Mouse (Mus musculus): ENCODE data around the gene Lef1. TPM values are rescaled to one million over a fixed set of nuclear protein-coding genes. Genes with fewer than 3 reads are reported as not detected.

Gene Lef1
- polyA plus RNA-seq, 1 experiment from 2014 or later: 5.6 TPM

- no peaks in the 10 kb centered on the region for H3K27me3 ChIP-seq (ENCODE audit: control insufficient read depth, insufficient read depth, low read length)
- 30% methylated on average over 4 of the region's 4 CpGs for WGBS
Measured at GRCm38 (mm10) chr3:131141546-131141945, 31.3 kb downstream of the Lef1 start.

GRCm38 (mm10) chr3:131144250-131144649 lies 34.0 kb downstream of the Lef1 start:
- Histone ChIP-seq H3K9me3 (ENCODE audit: control insufficient read depth, low read length) (no peaks in the 10 kb centered on the region), H3K4me3 (ENCODE audit: control insufficient read depth in 1 of 2, insufficient read depth in 1 of 2, low read depth in 1 of 2, low read length in 2 of 2) (no peak overlapping the region), H3K4me1 (ENCODE audit: control insufficient read depth in 2 of 2, insufficient read depth in 2 of 2, low read length in 2 of 2) (peaks cover 7 to 8% of the 10 kb centered on the region in 2 experiments), H3K27me3 (ENCODE audit: control insufficient read depth, insufficient read depth, low read length) (no peaks in the 10 kb centered on the region), H3K4me2 (ENCODE audit: low read length) (no peak overlapping the region), H3K9ac (ENCODE audit: low read length) (no peak overlapping the region), H3K36me3 (ENCODE audit: control insufficient read depth, insufficient read depth, low read length) (no peaks in the 10 kb centered on the region), H3K27ac (replicated peaks in 1 of 2; ENCODE audit: control insufficient read depth in 1 of 2, insufficient read depth in 1 of 2, low read depth in 2 of 2, low read length in 2 of 2) (no peak overlapping the region)
- ATAC-seq (ENCODE audit: insufficient number of reproducible peaks, insufficient read depth, low FRiP score, low read depth): no peak
- WGBS: 75% methylated on average over 2 of the region's 2 CpGs

More at GRCm38 (mm10) chr3:131141546-131141945, 31.3 kb downstream of the Lef1 start:
- no peaks in the 10 kb centered on the region for H3K9me3 ChIP-seq (ENCODE audit: control insufficient read depth, low read length)
- peaks cover 20 to 30% of the 10 kb centered on the region in 2 experiments for H3K4me1 ChIP-seq (ENCODE audit: control insufficient read depth in 2 of 2, insufficient read depth in 2 of 2, low read length in 2 of 2)
- H3K4me2 ChIP-seq (ENCODE audit: low read length): no peak overlapping the region
- H3K9ac ChIP-seq (ENCODE audit: low read length): no peak overlapping the region
- ATAC-seq (ENCODE audit: insufficient number of reproducible peaks, insufficient read depth, low FRiP score, low read depth): no peak
- no peaks in the 10 kb centered on the region for H3K36me3 ChIP-seq (ENCODE audit: control insufficient read depth, insufficient read depth, low read length)
- H3K4me3 ChIP-seq (ENCODE audit: control insufficient read depth in 1 of 2, insufficient read depth in 1 of 2, low read depth in 1 of 2, low read length in 2 of 2): no peak overlapping the region
- no peak overlapping the region for H3K27ac ChIP-seq (replicated peaks in 1 of 2; ENCODE audit: control insufficient read depth in 1 of 2, insufficient read depth in 1 of 2, low read depth in 2 of 2, low read length in 2 of 2)

- no peaks in the 10 kb centered on the region for H3K36me3 ChIP-seq (ENCODE audit: control insufficient read depth, insufficient read depth, low read length)
- WGBS: 89% methylated on average over 4 of the region's 4 CpGs
- no peak overlapping the region for H3K4me2 ChIP-seq (ENCODE audit: low read length)
- H3K4me1 ChIP-seq (ENCODE audit: control insufficient read depth in 2 of 2, insufficient read depth in 2 of 2, low read length in 2 of 2): peaks cover 6% of the 10 kb centered on the region in 2 experiments; a peak in 3 of 4 replicates
- H3K9me3 ChIP-seq (ENCODE audit: control insufficient read depth, low read length): no peaks in the 10 kb centered on the region
- H3K27ac ChIP-seq (replicated peaks in 1 of 2; ENCODE audit: control insufficient read depth in 1 of 2, insufficient read depth in 1 of 2, low read depth in 2 of 2, low read length in 2 of 2): no peak overlapping the region
- no peak for ATAC-seq (ENCODE audit: insufficient number of reproducible peaks, insufficient read depth, low FRiP score, low read depth)
- H3K4me3 ChIP-seq (ENCODE audit: control insufficient read depth in 1 of 2, insufficient read depth in 1 of 2, low read depth in 1 of 2, low read length in 2 of 2): no peak overlapping the region
- no peak overlapping the region for H3K9ac ChIP-seq (ENCODE audit: low read length)
- H3K27me3 ChIP-seq (ENCODE audit: control insufficient read depth, insufficient read depth, low read length): no peaks in the 10 kb centered on the region
Measured at GRCm38 (mm10) chr3:131152921-131153320, 42.6 kb downstream of the Lef1 start.

- WGBS: 85% methylated on average over 4 of the region's 4 CpGs
- no peak overlapping the region for H3K9ac ChIP-seq (ENCODE audit: low read length)
Measured at GRCm38 (mm10) chr3:131153896-131154295, 43.6 kb downstream of the Lef1 start.

GRCm38 (mm10) chr3:131154576-131154975 lies 44.3 kb downstream of the Lef1 start:
- WGBS: 96% methylated on average over 9 of the region's 9 CpGs

More at GRCm38 (mm10) chr3:131153896-131154295, 43.6 kb downstream of the Lef1 start:
- H3K9me3 ChIP-seq (ENCODE audit: control insufficient read depth, low read length): no peaks in the 10 kb centered on the region
- no peaks in the 10 kb centered on the region for H3K36me3 ChIP-seq (ENCODE audit: control insufficient read depth, insufficient read depth, low read length)
- no peak overlapping the region for H3K4me2 ChIP-seq (ENCODE audit: low read length)
- H3K27ac ChIP-seq (replicated peaks in 1 of 2; ENCODE audit: control insufficient read depth in 1 of 2, insufficient read depth in 1 of 2, low read depth in 2 of 2, low read length in 2 of 2): no peak overlapping the region
- ATAC-seq (ENCODE audit: insufficient number of reproducible peaks, insufficient read depth, low FRiP score, low read depth): no peak
- no peak overlapping the region for H3K4me3 ChIP-seq (ENCODE audit: control insufficient read depth in 1 of 2, insufficient read depth in 1 of 2, low read depth in 1 of 2, low read length in 2 of 2)
- peaks cover 6% of the 10 kb centered on the region in 2 experiments; a peak in 3 of 4 replicates for H3K4me1 ChIP-seq (ENCODE audit: control insufficient read depth in 2 of 2, insufficient read depth in 2 of 2, low read length in 2 of 2)
- H3K27me3 ChIP-seq (ENCODE audit: control insufficient read depth, insufficient read depth, low read length): no peaks in the 10 kb centered on the region

GRCm38 (mm10) chr3:131155066-131155465 lies 44.8 kb downstream of the Lef1 start:
- Histone ChIP-seq H3K36me3 (ENCODE audit: control insufficient read depth, insufficient read depth, low read length) (no peaks in the 10 kb centered on the region), H3K9me3 (ENCODE audit: control insufficient read depth, low read length) (no peaks in the 10 kb centered on the region), H3K4me3 (ENCODE audit: control insufficient read depth in 1 of 2, insufficient read depth in 1 of 2, low read depth in 1 of 2, low read length in 2 of 2) (no peak overlapping the region), H3K9ac (ENCODE audit: low read length) (no peak overlapping the region), H3K4me2 (ENCODE audit: low read length) (no peak overlapping the region), H3K27me3 (ENCODE audit: control insufficient read depth, insufficient read depth, low read length) (no peaks in the 10 kb centered on the region), H3K4me1 (ENCODE audit: control insufficient read depth in 2 of 2, insufficient read depth in 2 of 2, low read length in 2 of 2) (peaks cover 6% of the 10 kb centered on the region in 2 experiments; a peak in 3 of 4 replicates), H3K27ac (replicated peaks in 1 of 2; ENCODE audit: control insufficient read depth in 1 of 2, insufficient read depth in 1 of 2, low read depth in 2 of 2, low read length in 2 of 2) (no peak overlapping the region)
- WGBS: 62% methylated on average over 7 of the region's 7 CpGs
- no peak for ATAC-seq (ENCODE audit: insufficient number of reproducible peaks, insufficient read depth, low FRiP score, low read depth)

More at GRCm38 (mm10) chr3:131154576-131154975, 44.3 kb downstream of the Lef1 start:
- no peak overlapping the region for H3K27ac ChIP-seq (replicated peaks in 1 of 2; ENCODE audit: control insufficient read depth in 1 of 2, insufficient read depth in 1 of 2, low read depth in 2 of 2, low read length in 2 of 2)
- no peak overlapping the region for H3K4me2 ChIP-seq (ENCODE audit: low read length)
- H3K27me3 ChIP-seq (ENCODE audit: control insufficient read depth, insufficient read depth, low read length): no peaks in the 10 kb centered on the region
- no peak overlapping the region for H3K4me3 ChIP-seq (ENCODE audit: control insufficient read depth in 1 of 2, insufficient read depth in 1 of 2, low read depth in 1 of 2, low read length in 2 of 2)
- no peak for ATAC-seq (ENCODE audit: insufficient number of reproducible peaks, insufficient read depth, low FRiP score, low read depth)
- no peaks in the 10 kb centered on the region for H3K9me3 ChIP-seq (ENCODE audit: control insufficient read depth, low read length)
- H3K4me1 ChIP-seq (ENCODE audit: control insufficient read depth in 2 of 2, insufficient read depth in 2 of 2, low read length in 2 of 2): peaks cover 6% of the 10 kb centered on the region in 2 experiments; a peak in 3 of 4 replicates
- H3K9ac ChIP-seq (ENCODE audit: low read length): no peak overlapping the region
- H3K36me3 ChIP-seq (ENCODE audit: control insufficient read depth, insufficient read depth, low read length): no peaks in the 10 kb centered on the region

DNA sequence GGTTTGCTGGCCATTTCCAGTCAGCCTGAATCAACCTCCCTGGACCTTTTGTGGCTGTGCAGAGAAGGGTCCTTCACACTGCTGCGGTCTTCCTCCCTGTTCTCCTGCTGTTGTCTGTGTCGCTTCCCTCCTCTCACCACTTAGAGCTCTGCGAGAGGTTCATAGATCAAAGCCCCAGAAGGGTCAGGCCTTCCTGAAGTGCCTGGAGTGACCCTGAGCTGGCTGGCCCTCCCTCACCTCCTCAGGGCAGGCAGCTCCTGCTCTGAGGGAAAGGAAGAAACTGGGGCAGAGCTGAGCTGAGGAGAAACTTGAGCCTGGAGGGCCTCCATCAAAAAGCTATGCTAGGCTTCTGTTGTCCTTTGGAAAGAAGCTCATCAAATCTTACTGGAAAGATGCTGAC lies 45.4 kb downstream of the Lef1 start:
- H3K9ac ChIP-seq (ENCODE audit: low read length): no peak overlapping the region
- H3K4me3 ChIP-seq (ENCODE audit: control insufficient read depth in 1 of 2, insufficient read depth in 1 of 2, low read depth in 1 of 2, low read length in 2 of 2): no peak overlapping the region
- H3K27me3 ChIP-seq (ENCODE audit: control insufficient read depth, insufficient read depth, low read length): no peaks in the 10 kb centered on the region
- H3K9me3 ChIP-seq (ENCODE audit: control insufficient read depth, low read length): no peaks in the 10 kb centered on the region
- no peak for ATAC-seq (ENCODE audit: insufficient number of reproducible peaks, insufficient read depth, low FRiP score, low read depth)
- no peaks in the 10 kb centered on the region for H3K36me3 ChIP-seq (ENCODE audit: control insufficient read depth, insufficient read depth, low read length)
- no peak overlapping the region for H3K27ac ChIP-seq (replicated peaks in 1 of 2; ENCODE audit: control insufficient read depth in 1 of 2, insufficient read depth in 1 of 2, low read depth in 2 of 2, low read length in 2 of 2)
- WGBS: 39% methylated on average over 3 of the region's 3 CpGs
- H3K4me1 ChIP-seq (ENCODE audit: control insufficient read depth in 2 of 2, insufficient read depth in 2 of 2, low read length in 2 of 2): peaks cover 6% of the 10 kb centered on the region in 2 experiments; a peak in 3 of 4 replicates
- no peak overlapping the region for H3K4me2 ChIP-seq (ENCODE audit: low read length)

GRCm38 (mm10) chr3:131156377-131156776 lies 46.1 kb downstream of the Lef1 start:
- no peak overlapping the region for H3K27ac ChIP-seq (replicated peaks in 1 of 2; ENCODE audit: control insufficient read depth in 1 of 2, insufficient read depth in 1 of 2, low read depth in 2 of 2, low read length in 2 of 2)
- no peaks in the 10 kb centered on the region for H3K27me3 ChIP-seq (ENCODE audit: control insufficient read depth, insufficient read depth, low read length)
- no peak overlapping the region for H3K4me3 ChIP-seq (ENCODE audit: control insufficient read depth in 1 of 2, insufficient read depth in 1 of 2, low read depth in 1 of 2, low read length in 2 of 2)
- no peak overlapping the region for H3K9ac ChIP-seq (ENCODE audit: low read length)
- H3K4me2 ChIP-seq (ENCODE audit: low read length): peak overlapping the region; percentile 35
- ATAC-seq (ENCODE audit: insufficient number of reproducible peaks, insufficient read depth, low FRiP score, low read depth): no peak
- peaks cover 6% of the 10 kb centered on the region in 2 experiments; a peak in 3 of 4 replicates for H3K4me1 ChIP-seq (ENCODE audit: control insufficient read depth in 2 of 2, insufficient read depth in 2 of 2, low read length in 2 of 2)
- no peaks in the 10 kb centered on the region for H3K9me3 ChIP-seq (ENCODE audit: control insufficient read depth, low read length)
- 30% methylated on average over 11 of the region's 11 CpGs for WGBS
- no peaks in the 10 kb centered on the region for H3K36me3 ChIP-seq (ENCODE audit: control insufficient read depth, insufficient read depth, low read length)
